Mouse (Mus musculus): Measurements from ENCODE around the gene Fcmr. TPM values are rescaled to one million over a fixed set of nuclear protein-coding genes. Genes with fewer than 3 reads are reported as not detected.
A peak's percentile ranks its signal among the peaks of the same experiment; 100 is the strongest.

Gene Fcmr
- polyA plus RNA-seq, 1 experiment: 9.7 TPM

- Histone ChIP-seq H3K27me3 (ENCODE audit: control insufficient read depth, insufficient read depth, low read length) (no peaks in the 10 kb centered on the region), H3K4me1 (replicated peaks; ENCODE audit: control insufficient read depth, insufficient read depth, low read length) (no peaks in the 10 kb centered on the region), H3K36me3 (ENCODE audit: control insufficient read depth, insufficient read depth, low read length) (no peaks in the 10 kb centered on the region), H3K27ac (ENCODE audit: control insufficient read depth, insufficient read depth, low read length) (no peak overlapping the region), H3K4me3 (ENCODE audit: control insufficient read depth, insufficient read depth, low read length) (no peak overlapping the region)
- DNase-seq: no peak
- TF ChIP-seq POLR2A (IDR thresholded peaks at IDR 0.05; ENCODE audit: control insufficient read depth, extremely low read depth, insufficient read depth, low read length, poor library complexity) (no peak), CTCF (IDR thresholded peaks at IDR 0.05; ENCODE audit: borderline replicate concordance, control insufficient read depth, extremely low read depth, insufficient read depth, low read length, poor library complexity) (no peak)
- WGBS: 89% methylated on average over 9 of the region's 9 CpGs
These were observed 28.0 kb downstream of the Fcmr start for GRCm38 (mm10) chr1:130893329-130894040.

- DNase-seq: no peak
- Histone ChIP-seq H3K27ac (ENCODE audit: control insufficient read depth, insufficient read depth, low read length) (no peak overlapping the region), H3K4me1 (replicated peaks; ENCODE audit: control insufficient read depth, insufficient read depth, low read length) (no peaks in the 10 kb centered on the region), H3K27me3 (ENCODE audit: control insufficient read depth, insufficient read depth, low read length) (no peaks in the 10 kb centered on the region), H3K4me3 (ENCODE audit: control insufficient read depth, insufficient read depth, low read length) (no peak overlapping the region), H3K36me3 (ENCODE audit: control insufficient read depth, insufficient read depth, low read length) (no peaks in the 10 kb centered on the region)
- 94% methylated on average over 6 of the region's 6 CpGs for WGBS
- TF ChIP-seq CTCF (IDR thresholded peaks at IDR 0.05; ENCODE audit: borderline replicate concordance, control insufficient read depth, extremely low read depth, insufficient read depth, low read length, poor library complexity) (no peak), POLR2A (IDR thresholded peaks at IDR 0.05; ENCODE audit: control insufficient read depth, extremely low read depth, insufficient read depth, low read length, poor library complexity) (no peak)
These were observed 29.0 kb downstream of the Fcmr start for GRCm38 (mm10) chr1:130894468-130894867.

GRCm38 (mm10) chr1:130902505-130902904 lies 37.0 kb downstream of the Fcmr start:
- Histone ChIP-seq H3K4me3 (ENCODE audit: control insufficient read depth, insufficient read depth, low read length) (no peak overlapping the region), H3K4me1 (replicated peaks; ENCODE audit: control insufficient read depth, insufficient read depth, low read length) (no peaks in the 10 kb centered on the region), H3K27me3 (ENCODE audit: control insufficient read depth, insufficient read depth, low read length) (no peaks in the 10 kb centered on the region), H3K36me3 (ENCODE audit: control insufficient read depth, insufficient read depth, low read length) (no peaks in the 10 kb centered on the region), H3K27ac (ENCODE audit: control insufficient read depth, insufficient read depth, low read length) (no peak overlapping the region)
- no peak for DNase-seq
- 90% methylated on average over 7 of the region's 7 CpGs for WGBS
- no peak for TF ChIP-seq POLR2A (IDR thresholded peaks at IDR 0.05; ENCODE audit: control insufficient read depth, extremely low read depth, insufficient read depth, low read length, poor library complexity)
- no peak for TF ChIP-seq CTCF (IDR thresholded peaks at IDR 0.05; ENCODE audit: borderline replicate concordance, control insufficient read depth, extremely low read depth, insufficient read depth, low read length, poor library complexity)

- Histone ChIP-seq H3K36me3 (ENCODE audit: control insufficient read depth, insufficient read depth, low read length) (no peaks in the 10 kb centered on the region), H3K4me1 (replicated peaks; ENCODE audit: control insufficient read depth, insufficient read depth, low read length) (no peaks in the 10 kb centered on the region), H3K4me3 (ENCODE audit: control insufficient read depth, insufficient read depth, low read length) (no peak within 1 kb of the TSS), H3K27me3 (ENCODE audit: control insufficient read depth, insufficient read depth, low read length) (no peaks in the 10 kb centered on the region), H3K27ac (ENCODE audit: control insufficient read depth, insufficient read depth, low read length) (no peak within 1 kb of the TSS)
- DNase-seq: no peak
- WGBS: 92% methylated on average over 12 of the region's 12 CpGs
- TF ChIP-seq CTCF (IDR thresholded peaks at IDR 0.05; ENCODE audit: borderline replicate concordance, control insufficient read depth, extremely low read depth, insufficient read depth, low read length, poor library complexity) (no peak), POLR2A (IDR thresholded peaks at IDR 0.05; ENCODE audit: control insufficient read depth, extremely low read depth, insufficient read depth, low read length, poor library complexity) (no peak)
These were observed 46.0 kb downstream of the Fcmr start, which contains the start of gene Il20 for GRCm38 (mm10) chr1:130911401-130912010. TSS of gene Il20 (minus strand) at chr1:130911451.

GRCm38 (mm10) chr1:130918323-130918980 lies 53.0 kb downstream of the Fcmr start:
- Histone ChIP-seq H3K4me1 (replicated peaks; ENCODE audit: control insufficient read depth, insufficient read depth, low read length) (no peaks in the 10 kb centered on the region), H3K36me3 (ENCODE audit: control insufficient read depth, insufficient read depth, low read length) (no peaks in the 10 kb centered on the region), H3K27me3 (ENCODE audit: control insufficient read depth, insufficient read depth, low read length) (no peaks in the 10 kb centered on the region), H3K27ac (ENCODE audit: control insufficient read depth, insufficient read depth, low read length) (no peak overlapping the region), H3K4me3 (ENCODE audit: control insufficient read depth, insufficient read depth, low read length) (no peak overlapping the region)
- DNase-seq: no peak
- TF ChIP-seq CTCF (IDR thresholded peaks at IDR 0.05; ENCODE audit: borderline replicate concordance, control insufficient read depth, extremely low read depth, insufficient read depth, low read length, poor library complexity) (no peak), POLR2A (IDR thresholded peaks at IDR 0.05; ENCODE audit: control insufficient read depth, extremely low read depth, insufficient read depth, low read length, poor library complexity) (no peak)
- WGBS: 23% methylated on average over 1 of the region's 1 CpGs

- Histone ChIP-seq H3K4me1 (replicated peaks; ENCODE audit: control insufficient read depth, insufficient read depth, low read length) (no peaks in the 10 kb centered on the region), H3K36me3 (ENCODE audit: control insufficient read depth, insufficient read depth, low read length) (no peaks in the 10 kb centered on the region), H3K27ac (ENCODE audit: control insufficient read depth, insufficient read depth, low read length) (no peak overlapping the region), H3K27me3 (ENCODE audit: control insufficient read depth, insufficient read depth, low read length) (no peaks in the 10 kb centered on the region), H3K4me3 (ENCODE audit: control insufficient read depth, insufficient read depth, low read length) (no peak overlapping the region)
- peak; percentile 39 for DNase-seq
- TF ChIP-seq POLR2A (IDR thresholded peaks at IDR 0.05; ENCODE audit: control insufficient read depth, extremely low read depth, insufficient read depth, low read length, poor library complexity) (no peak), CTCF (IDR thresholded peaks at IDR 0.05; ENCODE audit: borderline replicate concordance, control insufficient read depth, extremely low read depth, insufficient read depth, low read length, poor library complexity) (no peak)
These were observed 61.0 kb downstream of the Fcmr start for GRCm38 (mm10) chr1:130926484-130926883.

Other genes with a start within 250 kb of the Fcmr start
- gene Zp3r, start 236.0 kb upstream of the Fcmr start, polyA plus RNA-seq (2012; rRNA removed): not detected in 2 replicates
- gene C4bp, start 204.0 kb upstream of the Fcmr start, polyA plus RNA-seq (2012; rRNA removed): 0.19 and 0.77 TPM in 2 replicates
- gene Gm29427, start 149.9 kb upstream of the Fcmr start, polyA plus RNA-seq (2012; rRNA removed): 0.09 TPM in 1 of 2 replicates, not detected in the other
- 3.9 and 4.7 TPM in 2 replicates for gene Yod1, start 148.3 kb upstream of the Fcmr start, polyA plus RNA-seq (2012; rRNA removed)
- 9.2 and 9.5 TPM in 2 replicates for gene Pfkfb2, start 136.4 kb upstream of the Fcmr start, polyA plus RNA-seq (2012; rRNA removed)
- 0.54 and 1.1 TPM in 2 replicates for gene AA986860, start 133.7 kb upstream of the Fcmr start, polyA plus RNA-seq (2012; rRNA removed)
- 0.11 and 0.28 TPM in 2 replicates for gene Fcamr, start 64.8 kb upstream of the Fcmr start, polyA plus RNA-seq (2012; rRNA removed)
- gene Pigr, start 39.0 kb upstream of the Fcmr start, polyA plus RNA-seq (2012; rRNA removed): 3.0 and 4.3 TPM in 2 replicates
- gene Il24, start 21.8 kb downstream of the Fcmr start, polyA plus RNA-seq (2012; rRNA removed): 0.26 and 0.28 TPM in 2 replicates
- not detected in 2 replicates for gene Il20, start 45.8 kb downstream of the Fcmr start, polyA plus RNA-seq (2012; rRNA removed)
- not detected in 2 replicates for gene Il19, start 74.4 kb downstream of the Fcmr start, polyA plus RNA-seq (2012; rRNA removed)
- 0.09 and 0.15 TPM in 2 replicates for gene Il10, start 154.2 kb downstream of the Fcmr start, polyA plus RNA-seq (2012; rRNA removed)
- 67.2 and 69.6 TPM in 2 replicates for gene Mapkapk2, start 232.2 kb downstream of the Fcmr start, polyA plus RNA-seq (2012; rRNA removed)